Mouse (Mus musculus) CD4-positive, CD25-positive, alpha-beta regulatory T cell, adult 4 months (primary cell): ENCODE measurements around the gene Gpr27. TPM values are rescaled to one million over a fixed set of nuclear protein-coding genes. Genes with fewer than 3 reads are reported as not detected.

Experiments used
- ATAC-seq: one replicate; pipeline ENCODE4 v1.8.0; 2017
- polyA plus RNA-seq, 2 experiments: library from polyadenylated mRNA; unstranded; fragments of 100-300 nt; shearing (Covaris generic); gene quantifications; one replicate each; pipeline ENCODE4 v1.2.1; 2017

The Gpr27 gene
- polyA plus RNA-seq = not detected

- ATAC-seq = no peak
Observed at GRCm38 (mm10) chr6:99692206-99692915, at the start of gene Gpr27. Gene Gpr27 (plus strand): TSS chr6:99692679.

- peak; percentile 51 for ATAC-seq
Observed at GRCm38 (mm10) chr6:99643439-99644199, 48.9 kb upstream of the Gpr27 start.

GRCm38 (mm10) chr6:99644386-99644785 is 48.1 kb upstream of the Gpr27 start:
- ATAC-seq = no peak

GRCm38 (mm10) chr6:99644876-99645275 is 47.6 kb upstream of the Gpr27 start:
- peak; percentile 58 for ATAC-seq

GRCm38 (mm10) chr6:99646344-99646743 is 46.1 kb upstream of the Gpr27 start:
- peak; percentile 85 for ATAC-seq

GRCm38 (mm10) chr6:99649307-99649706 is 43.2 kb upstream of the Gpr27 start:
- ATAC-seq = no peak

- ATAC-seq = no peak
Observed at GRCm38 (mm10) chr6:99652341-99652740, 40.1 kb upstream of the Gpr27 start.

GRCm38 (mm10) chr6:99654343-99654742 is 38.1 kb upstream of the Gpr27 start:
- ATAC-seq = no peak

GRCm38 (mm10) chr6:99655488-99655887 is 37.0 kb upstream of the Gpr27 start:
- ATAC-seq = peak; percentile 93

- ATAC-seq = no peak
Observed at GRCm38 (mm10) chr6:99656088-99656487, 36.4 kb upstream of the Gpr27 start.

GRCm38 (mm10) chr6:99658586-99658985 is 33.9 kb upstream of the Gpr27 start:
- peak; percentile 40 for ATAC-seq

GRCm38 (mm10) chr6:99660443-99660842 is 32.0 kb upstream of the Gpr27 start:
- ATAC-seq = peak; percentile 48

GRCm38 (mm10) chr6:99663232-99663631 is 29.2 kb upstream of the Gpr27 start:
- no peak for ATAC-seq

- peak; percentile 75 for ATAC-seq
Observed at GRCm38 (mm10) chr6:99665457-99666317, 26.8 kb upstream of the Gpr27 start.

GRCm38 (mm10) chr6:99666318-99667171 is 25.9 kb upstream of the Gpr27 start, which contains the start of the genes Eif4e3 and Gm20696:
Gene Eif4e3 (minus strand): TSS chr6:99666771.
Gene Gm20696 (minus strand): TSS chr6:99666797.
- peak; percentile 6 for ATAC-seq

- no peak for ATAC-seq
Observed at GRCm38 (mm10) chr6:99667290-99667689, 25.2 kb upstream of the Gpr27 start.

GRCm38 (mm10) chr6:99669481-99670325 is 22.8 kb upstream of the Gpr27 start:
- ATAC-seq = no peak

- peak; percentile 78 for ATAC-seq
Observed at GRCm38 (mm10) chr6:99670481-99671119, 21.9 kb upstream of the Gpr27 start.

GRCm38 (mm10) chr6:99671768-99672167 is 20.7 kb upstream of the Gpr27 start:
- no peak for ATAC-seq

GRCm38 (mm10) chr6:99674482-99674881 is 18.0 kb upstream of the Gpr27 start:
- ATAC-seq = no peak
